Mouse (Mus musculus) left cerebral cortex, postnatal 10 days (tissue): ENCODE measurements at regions not wholly inside any gene's neighbourhood (a gene's known extent, or its start where the extent isn't known, plus 50 kb on each side); places are given as distances from the start of the nearest gene placed in this dataset. TPM values are rescaled to one million over a fixed set of nuclear protein-coding genes. Genes with fewer than 3 reads are reported as not detected.

Experiments used
- DNase-seq, 2 experiments: peaks; one replicate each; pipeline ENCODE4 v3.0.0; 2021 to 2022; ENCODE audit warnings: low spot score in 2 of 2, mixed read lengths in 1 of 2; ENCODE audit errors: extremely low spot score in 1 of 2
- intact Hi-C: fragments of 180-260 bp; cut with DNase I; formaldehyde crosslinking; loops from one replicate; pipeline ENCODE4 v1.15.1; 2025
- microRNA-seq: library from miRNA; unstranded; fragments of <30 nt; microRNA quantifications from one replicate; pipeline ENCODE4 v1.2.0, GENCODE M21; 2022

DNA sequence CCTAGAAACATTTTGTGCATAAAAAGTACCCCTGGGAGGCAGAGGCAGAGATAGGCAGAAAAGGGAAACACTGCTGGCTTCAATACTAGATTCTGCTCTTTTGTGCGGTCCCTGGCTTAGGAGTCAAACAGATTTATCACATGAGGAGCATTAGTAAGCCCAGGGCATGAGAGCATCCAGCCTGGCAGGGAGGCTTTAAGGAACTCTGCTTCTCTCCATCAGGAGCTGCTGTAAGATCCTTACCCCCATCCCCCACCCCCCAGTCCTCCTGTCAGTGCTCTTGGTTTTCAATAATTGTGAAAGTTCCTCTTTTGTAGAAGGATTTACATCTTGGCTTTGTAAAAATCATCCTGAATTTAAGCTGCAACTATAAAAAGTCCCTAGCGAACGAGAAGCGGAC is 97.2 kb upstream of the Prdm1 start:
- no peak for DNase-seq
- intact Hi-C loops = no loop called here

GRCm38 (mm10) chr10:44615586-44615985 is 87.3 kb upstream of the Prdm1 start:
- intact Hi-C loops = no loop called here
- DNase-seq = no peak

DNA sequence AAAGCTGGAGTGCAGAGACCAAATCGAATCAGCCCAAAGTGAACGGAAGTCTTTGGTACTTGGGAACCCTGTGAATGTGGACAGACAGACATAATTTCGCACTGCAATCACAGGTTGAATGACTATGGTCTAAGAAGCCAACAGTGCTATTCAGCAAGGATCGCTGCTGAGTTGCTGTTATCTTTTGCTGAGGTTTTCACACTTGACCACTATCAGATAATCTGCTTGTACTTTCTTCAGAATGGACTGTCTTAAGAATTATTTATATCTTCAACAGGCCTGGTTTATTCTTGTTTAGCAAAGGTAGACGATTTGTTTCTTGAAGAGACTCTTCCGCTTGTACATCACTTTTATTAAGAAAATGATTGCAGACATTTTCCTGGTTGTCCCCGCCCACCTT is 84.3 kb upstream of the Prdm1 start:
- intact Hi-C loops = no loop called here
- no peak for DNase-seq

- DNase-seq = no peak
- intact Hi-C loops = no loop called here
Measured at GRCm38 (mm10) chr10:44611399-44611798, 83.1 kb upstream of the Prdm1 start.

- intact Hi-C loops = no loop called here
- no peak for DNase-seq
Measured at GRCm38 (mm10) chr10:44609187-44609586, 80.9 kb upstream of the Prdm1 start.

- no peak for DNase-seq
- intact Hi-C loops = no loop called here
Measured at GRCm38 (mm10) chr10:44607334-44607851, 79.1 kb upstream of the Prdm1 start.

DNA sequence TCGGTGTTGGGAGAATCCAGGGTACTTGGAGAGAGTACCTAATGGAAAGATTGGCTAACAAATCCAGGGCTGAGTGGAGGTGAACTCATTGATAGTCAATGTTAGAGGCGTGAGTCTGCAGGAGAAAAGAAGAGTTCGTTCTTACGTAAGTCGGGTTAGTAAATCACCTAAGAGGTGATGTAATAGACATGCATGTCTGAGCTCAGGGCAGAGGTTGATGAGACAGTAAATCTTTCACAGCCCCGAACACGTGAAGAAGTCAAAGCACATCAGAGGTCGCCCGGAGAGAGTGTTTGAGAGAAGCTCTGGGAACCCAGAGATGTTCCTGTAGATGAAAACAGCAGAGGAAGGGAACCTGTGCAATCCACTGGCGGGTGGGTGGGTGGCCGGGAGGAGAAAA is 76.2 kb upstream of the Prdm1 start:
- DNase-seq = no peak
- intact Hi-C loops = no loop called here

GRCm38 (mm10) chr10:44603461-44603860 is 75.2 kb upstream of the Prdm1 start:
- DNase-seq = no peak
- intact Hi-C loops = no loop called here

GRCm38 (mm10) chr10:44601550-44601949 is 73.2 kb upstream of the Prdm1 start:
- no peak for DNase-seq
- intact Hi-C loops = no loop called here

- intact Hi-C loops = no loop called here
Measured at GRCm38 (mm10) chr10:44599964-44600334, 71.6 kb upstream of the Prdm1 start.

GRCm38 (mm10) chr10:44599331-44599963 is 71.1 kb upstream of the Prdm1 start:
- intact Hi-C loops = no loop called here
- DNase-seq = no peak

More at GRCm38 (mm10) chr10:44599964-44600334, 71.6 kb upstream of the Prdm1 start:
- DNase-seq = peak in 1 of 2 experiments; percentile 23

DNA sequence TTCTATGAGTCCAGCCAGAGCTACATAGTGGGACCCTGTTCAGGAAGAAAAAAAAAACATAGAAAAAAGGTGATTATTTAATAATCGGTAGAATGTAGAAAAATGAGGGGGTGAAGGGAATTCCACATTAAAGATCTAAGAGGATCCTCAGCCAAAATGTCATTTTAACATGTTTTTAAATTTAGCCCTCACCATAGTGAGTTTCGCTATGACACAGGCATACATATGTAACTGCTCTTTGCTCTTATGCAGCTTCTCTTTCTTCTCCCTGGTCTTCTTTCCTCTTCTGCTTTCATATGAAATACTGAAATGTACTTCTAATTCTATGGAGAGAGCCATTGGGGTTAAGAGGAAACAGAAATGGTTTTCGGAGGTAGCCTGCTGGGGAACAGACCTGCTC is 70.3 kb upstream of the Prdm1 start:
- no peak for DNase-seq
- intact Hi-C loops = no loop called here

GRCm38 (mm10) chr10:44595932-44596331 is 67.6 kb upstream of the Prdm1 start:
- intact Hi-C loops = no loop called here
- DNase-seq = no peak

DNA sequence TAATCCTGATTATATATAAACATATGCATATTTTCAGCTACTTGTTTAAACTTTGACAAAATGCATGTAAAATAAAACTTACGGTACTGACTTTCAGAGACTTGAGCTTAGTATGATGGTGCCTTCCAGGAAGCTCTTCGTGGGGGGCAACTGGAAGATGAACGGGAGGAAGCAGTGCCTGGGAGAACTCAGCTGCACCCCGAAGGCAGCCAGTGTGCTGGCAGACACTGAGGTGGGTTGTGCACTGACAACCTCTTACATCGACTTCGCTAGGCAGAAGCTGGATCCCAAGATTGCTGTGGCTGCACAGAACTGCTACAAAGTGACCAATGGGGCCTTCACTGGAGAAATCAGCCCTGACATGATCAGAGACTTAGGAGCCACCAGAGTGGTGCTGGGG is 61.5 kb upstream of the Prdm1 start:
- DNase-seq = no peak
- intact Hi-C loops = no loop called here

GRCm38 (mm10) chr10:44589352-44589751 is 61.1 kb upstream of the Prdm1 start:
- DNase-seq = no peak
- intact Hi-C loops = no loop called here

DNA sequence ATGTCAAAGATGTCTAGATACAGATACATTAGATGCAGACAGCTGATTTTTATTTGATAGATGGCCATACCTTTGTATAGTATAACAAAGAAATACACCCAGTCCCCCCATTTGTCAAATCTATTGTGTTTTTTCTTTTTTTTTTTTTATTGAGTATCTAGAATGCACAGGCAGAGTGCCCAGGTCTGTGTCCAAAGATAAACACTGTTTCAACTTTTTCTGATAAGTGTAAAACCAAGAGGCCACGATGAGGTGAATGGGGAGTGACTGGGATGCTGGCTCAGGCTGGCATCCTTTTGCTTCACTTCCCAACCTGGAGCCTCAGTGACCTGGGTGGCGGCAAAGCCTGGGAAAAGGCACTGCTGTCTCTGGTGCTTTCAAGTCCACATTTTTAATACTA is 54.4 kb upstream of the Prdm1 start:
- no peak for DNase-seq
- intact Hi-C loops = no loop called here

Small RNAs in the stretch of these regions (microRNA-seq; reads per million reads assigned to microRNA genes)
- gene Gm24271 = not detected
